Mouse (Mus musculus): ENCODE results near the gene Plrg1.
A peak's percentile ranks its signal among the peaks of the same experiment; 100 is the strongest.

Gene Plrg1

GRCm38 (mm10) chr3:83055281-83056038 is at the start of gene Plrg1:
Gene Plrg1, plus strand, starts transcription at chr3:83055522.
- peak; percentile 95 to 99 for DNase-seq (ENCODE audit: low read depth in 1 of 2, low spot score in 2 of 2)

- no peak for DNase-seq (ENCODE audit: low read depth in 1 of 2, low spot score in 2 of 2)
These were observed 47.8 kb upstream of the Plrg1 start, which contains the start of gene Fgg for GRCm38 (mm10) chr3:83007557-83007956. Gene Fgg, plus strand, starts transcription at chr3:83007724.

GRCm38 (mm10) chr3:83010291-83010690 is 45.0 kb upstream of the Plrg1 start:
- no peak for DNase-seq (ENCODE audit: low read depth in 1 of 2, low spot score in 2 of 2)

GRCm38 (mm10) chr3:83011136-83011535 is 44.2 kb upstream of the Plrg1 start:
- no peak for DNase-seq (ENCODE audit: low read depth in 1 of 2, low spot score in 2 of 2)

- no peak for DNase-seq (ENCODE audit: low read depth in 1 of 2, low spot score in 2 of 2)
These were observed 43.8 kb upstream of the Plrg1 start for GRCm38 (mm10) chr3:83011565-83011964.

- DNase-seq (ENCODE audit: low read depth in 1 of 2, low spot score in 2 of 2): no peak
These were observed 42.7 kb upstream of the Plrg1 start for GRCm38 (mm10) chr3:83012636-83013035.

- no peak for DNase-seq (ENCODE audit: low read depth in 1 of 2, low spot score in 2 of 2)
These were observed 41.4 kb upstream of the Plrg1 start for GRCm38 (mm10) chr3:83013951-83014350.

- DNase-seq (ENCODE audit: low read depth in 1 of 2, low spot score in 2 of 2): no peak
These were observed 39.1 kb upstream of the Plrg1 start for GRCm38 (mm10) chr3:83016236-83016635.

- DNase-seq (ENCODE audit: low read depth in 1 of 2, low spot score in 2 of 2): no peak
These were observed 34.9 kb upstream of the Plrg1 start for GRCm38 (mm10) chr3:83020387-83020786.

- DNase-seq (ENCODE audit: low read depth in 1 of 2, low spot score in 2 of 2): no peak
These were observed 34.1 kb upstream of the Plrg1 start for GRCm38 (mm10) chr3:83021176-83021575.

GRCm38 (mm10) chr3:83025036-83025435 is 30.3 kb upstream of the Plrg1 start:
- DNase-seq (ENCODE audit: low read depth in 1 of 2, low spot score in 2 of 2): no peak

- no peak for DNase-seq (ENCODE audit: low read depth in 1 of 2, low spot score in 2 of 2)
These were observed 29.6 kb upstream of the Plrg1 start, which contains the start of gene Fga for GRCm38 (mm10) chr3:83025475-83026301. Gene Fga, plus strand, starts transcription at chr3:83026076.

GRCm38 (mm10) chr3:83027546-83028251 is 27.6 kb upstream of the Plrg1 start:
- no peak for DNase-seq (ENCODE audit: low read depth in 1 of 2, low spot score in 2 of 2)

GRCm38 (mm10) chr3:83030331-83030730 is 25.0 kb upstream of the Plrg1 start:
- no peak for DNase-seq (ENCODE audit: low read depth in 1 of 2, low spot score in 2 of 2)

GRCm38 (mm10) chr3:83032746-83033308 is 22.5 kb upstream of the Plrg1 start:
- no peak for DNase-seq (ENCODE audit: low read depth in 1 of 2, low spot score in 2 of 2)

- DNase-seq (ENCODE audit: low read depth in 1 of 2, low spot score in 2 of 2): no peak
These were observed 21.5 kb upstream of the Plrg1 start for GRCm38 (mm10) chr3:83033801-83034200.

- DNase-seq (ENCODE audit: low read depth in 1 of 2, low spot score in 2 of 2): no peak
These were observed 16.5 kb upstream of the Plrg1 start for GRCm38 (mm10) chr3:83038865-83039264.

GRCm38 (mm10) chr3:83039666-83040065 is 15.7 kb upstream of the Plrg1 start:
- no peak for DNase-seq (ENCODE audit: low read depth in 1 of 2, low spot score in 2 of 2)

- DNase-seq (ENCODE audit: low read depth in 1 of 2, low spot score in 2 of 2): no peak
These were observed 12.9 kb upstream of the Plrg1 start for GRCm38 (mm10) chr3:83042451-83042850.

GRCm38 (mm10) chr3:83046649-83047048 is 8.7 kb upstream of the Plrg1 start:
- no peak for DNase-seq (ENCODE audit: low read depth in 1 of 2, low spot score in 2 of 2)

- DNase-seq (ENCODE audit: low read depth in 1 of 2, low spot score in 2 of 2): no peak
These were observed 5.6 kb upstream of the Plrg1 start, which contains the start of gene Fgb for GRCm38 (mm10) chr3:83049680-83050079. Gene Fgb, minus strand, starts transcription at chr3:83049863.
